Mouse (Mus musculus) thymus, postnatal 36 days (tissue): ENCODE data around the gene Dagla.

Experiments used
- DNase-seq, 2 experiments: peaks; one replicate each; pipeline ENCODE4 v3.0.0; 2022; ENCODE audit warnings: mixed read lengths in 2 of 2

Gene Dagla

DNA sequence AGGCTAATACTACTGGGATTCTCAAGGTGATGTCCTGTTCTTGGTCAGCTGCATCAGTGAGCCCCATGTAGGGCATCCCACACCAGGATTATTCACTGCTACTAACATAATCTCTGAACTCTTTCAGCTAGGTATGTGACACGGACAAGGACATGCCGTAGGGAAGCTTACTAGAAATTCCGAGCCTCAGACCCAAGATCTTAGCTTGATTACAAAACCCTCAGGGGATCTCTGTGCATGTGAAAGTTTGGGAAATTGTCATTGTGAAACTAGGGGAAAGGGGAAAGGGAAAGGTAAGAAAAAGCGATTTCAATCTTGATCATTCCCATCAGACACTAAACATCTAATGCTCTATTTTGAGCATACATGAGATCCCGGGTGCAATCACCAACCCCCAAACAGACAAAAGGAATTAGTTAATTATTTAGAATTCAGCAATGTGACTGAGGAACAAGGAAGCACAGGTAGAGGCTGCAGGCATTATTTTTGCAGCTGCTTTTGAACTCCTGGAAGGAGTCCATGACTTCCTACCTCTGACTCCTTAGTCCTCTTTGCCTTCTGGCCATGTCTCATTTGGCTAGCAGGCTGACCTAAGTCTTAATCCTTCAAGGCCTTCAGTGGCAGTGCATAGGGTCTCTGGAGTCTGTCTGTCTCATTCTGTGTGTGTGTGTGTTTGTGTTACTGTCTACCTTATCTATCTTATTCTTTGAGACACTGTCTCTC lies 2.0 kb upstream of the Dagla start:
- no peak for DNase-seq

DNA sequence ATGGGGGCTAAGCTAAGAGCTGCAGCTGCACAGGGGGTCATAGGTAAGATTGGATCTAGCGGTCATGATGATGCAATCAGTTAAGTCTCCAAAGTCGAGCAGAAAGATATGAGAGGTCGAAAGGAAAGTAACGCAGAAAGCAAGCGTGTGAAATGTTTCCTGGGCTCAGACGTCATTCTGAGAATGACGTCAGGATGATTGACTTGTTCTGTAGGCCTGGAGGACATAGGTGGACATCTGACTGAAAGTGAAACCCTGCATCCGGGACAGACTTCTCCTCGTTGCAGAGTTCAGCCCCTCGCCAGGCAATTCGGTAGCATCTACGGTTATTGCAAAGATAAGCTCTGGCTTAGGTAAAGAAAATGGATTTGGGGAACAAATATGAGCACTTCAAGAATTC lies 963 bp upstream of the Dagla start:
- DNase-seq = no peak

DNA sequence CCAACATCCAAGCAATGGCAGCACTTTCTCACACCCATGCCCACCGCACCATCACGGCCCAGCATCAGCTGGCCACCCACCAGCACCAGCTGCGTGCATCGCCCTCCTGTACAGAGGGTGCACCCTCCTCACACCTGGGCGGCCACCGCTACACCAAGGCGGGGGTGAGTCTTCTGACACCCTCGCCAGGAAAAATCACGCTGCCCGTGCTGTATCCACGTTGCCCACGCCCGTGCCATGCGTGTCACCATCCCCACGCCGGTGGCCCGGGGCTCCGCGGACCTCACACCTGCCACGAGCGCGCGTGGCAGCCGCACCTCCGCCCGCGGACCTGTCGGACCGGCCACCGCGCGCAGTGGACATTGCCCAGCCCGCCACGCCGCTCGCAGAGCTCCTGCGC lies 282 bp downstream of the Dagla start:
- no peak for DNase-seq

DNA sequence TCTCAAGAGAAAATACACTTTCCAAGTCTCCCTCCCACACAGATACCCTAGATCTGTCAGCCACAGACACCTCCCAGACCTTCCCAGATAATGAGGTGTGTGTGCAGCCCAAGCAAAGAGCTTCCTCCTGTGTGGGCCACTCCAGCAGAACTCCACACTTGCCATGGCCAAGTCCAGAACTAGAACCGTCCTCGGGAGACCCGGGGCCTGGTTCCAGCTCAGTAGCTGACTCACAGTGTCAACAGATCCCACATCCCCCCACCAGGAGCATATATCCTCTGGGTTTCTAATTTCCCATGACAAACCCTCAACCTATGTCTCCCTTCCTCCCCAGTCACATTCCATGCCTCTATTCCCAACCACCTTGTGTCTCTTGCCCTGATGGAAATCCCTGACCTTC lies 1.8 kb downstream of the Dagla start:
- no peak for DNase-seq

GRCm38 (mm10) chr19:10301866-10302356 lies 2.8 kb downstream of the Dagla start:
- DNase-seq = no peak

- DNase-seq = no peak
Observed at GRCm38 (mm10) chr19:10301263-10301662, 3.4 kb downstream of the Dagla start.

- DNase-seq = no peak
Observed at GRCm38 (mm10) chr19:10300809-10301208, 3.9 kb downstream of the Dagla start.

DNA sequence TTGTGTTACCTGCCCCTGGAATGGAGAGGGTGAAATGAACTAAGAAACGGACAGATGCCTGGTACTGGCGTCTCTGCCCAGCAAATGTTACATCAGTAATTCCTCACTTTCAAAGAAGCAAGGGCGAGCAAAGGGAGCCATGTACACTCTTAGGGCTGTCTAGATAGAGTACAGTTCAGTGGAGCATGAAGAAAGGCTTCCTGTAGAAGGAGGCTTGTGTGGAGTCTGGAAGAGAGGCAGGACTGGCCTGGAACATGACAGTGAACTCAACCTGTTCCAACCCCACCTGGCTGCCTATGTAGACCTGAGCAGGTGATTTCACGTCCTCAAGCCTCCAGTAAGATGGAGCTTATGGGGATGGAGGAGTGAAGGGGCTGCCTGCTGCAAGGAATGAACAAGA lies 6.4 kb downstream of the Dagla start:
- DNase-seq = no peak

- DNase-seq = no peak
Observed at GRCm38 (mm10) chr19:10297041-10297503, 7.6 kb downstream of the Dagla start.

DNA sequence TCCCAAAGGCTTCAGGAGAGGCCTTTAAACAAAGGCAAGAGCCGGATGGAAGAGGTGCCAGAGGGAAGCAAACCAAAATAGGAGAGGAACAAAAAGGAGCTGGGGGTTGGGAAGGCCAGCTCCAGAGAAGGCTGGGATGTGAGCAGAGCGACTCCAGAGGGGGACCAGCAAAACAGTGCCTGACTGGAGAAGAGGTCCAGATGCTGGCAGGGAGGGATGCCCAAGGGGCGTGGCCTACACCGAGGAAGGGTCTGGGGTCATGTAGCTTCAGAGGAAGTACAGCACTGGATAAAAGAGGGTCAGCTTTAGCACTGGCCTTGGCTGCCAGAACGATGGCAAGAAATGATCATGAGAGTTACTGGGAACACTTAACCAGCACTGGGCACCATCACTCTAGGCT lies 8.4 kb downstream of the Dagla start:
- no peak for DNase-seq

DNA sequence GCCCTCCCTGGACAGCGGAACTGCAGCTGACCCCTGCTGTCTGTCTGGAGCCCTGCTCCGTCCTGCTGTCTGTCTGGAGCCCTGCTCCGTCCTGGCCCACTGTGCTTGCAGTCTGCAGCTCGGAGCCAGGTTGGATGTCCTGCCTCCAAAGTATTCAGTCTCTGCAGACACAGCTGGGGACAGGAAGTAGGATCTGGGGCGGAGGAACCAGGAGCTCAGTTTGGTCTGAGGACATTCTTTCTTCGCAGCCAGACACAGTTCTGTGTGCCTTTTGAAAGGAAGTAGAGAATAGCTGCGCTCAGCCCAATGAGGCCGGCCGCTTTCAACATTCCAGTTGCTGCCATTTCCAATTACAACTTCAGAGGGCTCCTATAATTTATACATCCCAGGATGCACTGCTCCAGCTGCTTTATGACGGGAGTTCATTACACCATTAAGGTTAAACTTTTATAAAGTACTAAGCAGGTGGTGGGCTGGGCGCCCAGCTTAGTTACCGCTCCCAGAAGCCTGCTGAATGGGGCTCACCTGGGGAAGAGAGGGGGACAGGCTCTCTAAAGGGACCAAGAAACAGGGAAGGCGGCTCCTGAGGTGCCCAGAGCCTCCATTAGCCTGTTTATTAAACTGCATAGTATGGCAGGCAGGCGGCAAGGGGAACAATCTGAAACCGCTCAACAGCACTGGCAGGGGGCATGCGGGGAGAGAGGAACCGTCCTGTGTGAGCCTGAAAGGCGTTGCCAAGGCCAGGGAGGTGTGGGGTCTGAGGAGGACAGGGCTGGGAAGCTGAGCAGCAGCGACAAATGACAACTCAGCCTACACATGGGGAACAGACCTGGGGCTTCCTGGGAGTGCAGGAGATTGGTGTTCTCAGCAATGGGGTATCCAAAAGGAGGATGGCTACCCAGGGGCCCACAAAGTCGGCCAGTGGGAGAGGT lies 9.8 kb downstream of the Dagla start:
- DNase-seq = no peak

DNA sequence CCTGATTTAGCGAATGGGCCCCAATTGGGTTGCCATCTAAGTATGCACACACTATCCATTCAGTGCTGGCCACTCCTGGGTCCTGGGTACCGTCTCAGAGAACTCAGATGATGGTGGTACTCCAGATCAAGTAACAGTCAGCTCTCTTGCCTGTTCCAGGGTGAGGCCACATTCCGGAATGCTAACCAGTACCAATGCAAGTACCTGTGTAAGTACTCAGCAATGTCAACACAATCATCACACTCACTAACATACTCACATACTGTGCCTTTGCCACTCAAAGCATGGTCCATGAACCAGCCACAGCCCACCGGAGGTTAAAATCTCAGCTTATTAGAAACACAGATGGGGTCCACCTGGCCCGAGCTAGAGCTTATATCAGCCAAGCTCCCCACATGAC lies 10.7 kb downstream of the Dagla start:
- DNase-seq = no peak

GRCm38 (mm10) chr19:10291896-10292490 lies 12.7 kb downstream of the Dagla start:
- no peak for DNase-seq

DNA sequence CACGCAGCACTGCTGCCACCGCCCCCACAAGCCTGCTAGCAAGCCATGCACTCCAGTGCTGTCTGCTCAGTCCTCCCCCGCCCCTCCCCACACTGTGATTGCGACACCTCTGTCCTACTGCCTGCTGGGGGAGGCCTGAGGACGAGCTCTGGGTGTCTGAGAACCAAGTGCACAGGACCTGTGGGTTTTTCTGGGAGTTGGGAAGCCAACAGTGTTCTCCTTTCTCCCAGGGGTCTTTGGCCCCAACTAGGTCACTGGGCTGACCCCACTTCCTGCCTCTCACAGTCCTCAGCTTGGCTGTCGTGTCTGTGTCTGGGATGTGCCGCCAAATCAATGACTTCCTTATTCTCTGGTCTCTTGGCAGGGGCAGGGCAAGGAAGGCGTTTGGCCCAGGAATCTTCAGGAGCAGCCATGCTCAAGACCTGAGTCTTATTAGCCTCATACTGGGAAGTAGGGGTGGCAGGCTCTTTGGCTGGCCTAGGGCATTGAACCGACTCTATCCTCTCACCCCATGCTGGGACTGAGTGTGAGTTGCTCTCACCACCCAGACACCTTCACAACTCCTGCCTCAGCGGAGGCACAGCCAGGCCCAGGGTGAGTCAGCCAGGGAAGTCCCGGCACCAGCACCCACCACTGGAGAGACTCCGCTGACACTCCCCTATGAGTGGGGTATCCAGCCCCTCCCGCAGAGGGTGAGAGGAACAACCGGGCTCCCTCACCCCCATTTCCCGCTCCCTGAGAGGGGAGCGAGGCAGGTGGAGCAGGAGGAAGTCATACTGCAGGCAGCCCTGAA lies 14.3 kb downstream of the Dagla start:
- DNase-seq = no peak

- no peak for DNase-seq
Observed at GRCm38 (mm10) chr19:10289609-10290150, 15.0 kb downstream of the Dagla start.

DNA sequence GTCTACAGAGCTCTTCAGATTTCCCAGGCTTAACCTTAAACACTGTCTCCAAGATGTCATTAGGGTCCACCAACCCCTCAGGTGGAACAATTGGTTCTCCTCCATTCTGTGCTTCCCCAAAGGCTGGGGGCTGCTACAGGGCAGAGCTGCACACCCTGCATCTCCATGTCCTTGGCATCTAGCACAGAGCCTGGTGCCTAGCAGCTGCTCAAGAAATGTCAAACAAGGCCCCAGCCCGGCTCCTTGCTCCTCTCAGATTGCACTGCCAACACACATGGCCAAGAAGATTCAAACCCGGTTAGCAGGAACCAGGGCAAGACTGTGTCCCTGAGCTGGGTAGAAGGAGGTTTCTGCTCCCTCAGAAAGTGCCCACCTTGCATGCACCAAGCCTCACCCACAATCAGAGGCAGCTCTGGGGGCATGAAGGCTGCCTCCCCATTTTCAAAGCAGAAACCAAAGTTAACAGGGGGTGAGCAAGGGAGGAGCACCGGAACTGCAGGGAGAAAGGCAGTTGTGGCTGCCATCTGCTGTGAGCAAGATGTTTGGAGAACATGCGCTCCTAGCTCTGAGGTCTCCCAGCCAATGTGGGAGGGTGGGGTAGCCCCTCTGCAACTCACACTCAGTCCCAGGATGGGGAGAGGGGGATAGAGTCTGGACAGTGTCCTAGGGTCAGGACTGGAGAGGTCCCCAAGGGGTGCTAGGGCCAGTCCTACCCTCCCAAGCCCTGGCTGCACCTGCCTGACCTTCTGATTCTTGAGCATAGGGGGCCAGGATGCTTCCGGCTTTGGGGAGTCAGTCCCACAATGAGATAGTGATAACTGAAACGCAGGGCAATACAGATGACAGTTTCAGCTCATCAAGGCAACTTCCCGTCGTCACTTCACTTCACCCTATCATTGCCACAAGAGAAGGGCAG lies 16.3 kb downstream of the Dagla start:
- DNase-seq = no peak

DNA sequence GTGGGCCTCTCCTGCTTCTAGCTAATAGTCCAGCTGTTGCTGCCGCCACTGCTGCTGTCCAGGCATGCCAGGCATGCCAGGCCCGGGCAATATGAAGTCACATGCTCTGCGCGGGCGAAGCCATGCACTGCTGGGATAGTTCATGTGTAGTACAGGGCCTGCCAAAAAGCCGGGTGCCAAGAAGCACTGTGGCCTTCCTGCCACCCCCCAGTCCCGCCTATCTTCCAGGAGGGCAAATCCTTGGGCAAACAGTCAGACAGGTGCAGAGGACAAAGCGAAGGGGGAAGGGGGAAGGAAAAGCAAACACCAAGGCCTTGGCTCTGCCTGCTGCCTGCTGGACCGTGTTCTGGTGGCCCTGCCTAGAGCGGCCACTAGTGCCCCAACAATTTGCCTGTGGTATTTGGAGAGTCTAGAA lies 18.2 kb downstream of the Dagla start:
- no peak for DNase-seq

GRCm38 (mm10) chr19:10280771-10281540 lies 23.7 kb downstream of the Dagla start:
- no peak for DNase-seq

- no peak for DNase-seq
Observed at GRCm38 (mm10) chr19:10279668-10280067, 25.0 kb downstream of the Dagla start.

- no peak for DNase-seq
Observed at GRCm38 (mm10) chr19:10278669-10279324, 25.9 kb downstream of the Dagla start.
